In the genomic region with DNA sequence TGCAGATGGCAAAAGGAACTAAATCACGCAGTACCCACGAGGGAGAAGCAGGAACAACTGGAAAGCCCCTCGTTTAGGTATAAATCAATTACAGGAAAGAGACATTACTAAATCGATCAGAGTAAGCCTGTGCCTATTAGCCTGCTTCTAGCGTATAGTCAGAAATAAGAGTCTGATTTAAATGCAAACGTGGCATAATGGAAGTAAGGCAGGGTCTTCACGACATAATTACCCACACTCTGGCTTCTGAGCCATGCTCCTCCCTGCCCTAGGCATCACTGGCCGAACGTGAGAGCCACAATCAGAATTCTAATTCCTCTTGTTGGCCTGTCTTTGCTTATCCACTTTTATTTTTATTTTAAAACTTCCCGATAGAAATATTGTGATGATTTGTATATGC, we compare ENCODE assay signal across 21 mouse cellular contexts.
A peak's percentile ranks its signal among the peaks of the same experiment; 100 is the strongest.
DNase-seq lines count a peak whose midpoint lies in the region; ATAC-seq and TF ChIP-seq lines count a peak whose summit lies in the region.
"Had no signal": no experiment of that assay in that cellular context is flagged by ENCODE, and none has a peak within 500 bp of the region (broad histone marks: within the 10 kb centered on the region; RNA-seq: fewer than 3 reads in every experiment).

No protein-coding gene starts in this region.

- H3K4me1 ChIP-seq in forebrain, embryonic 13.5 days, result no peaks in the 10 kb centered on the region
- H3K4me1 ChIP-seq in forebrain, embryonic 12.5 days, result no peaks in the 10 kb centered on the region
- no peaks in the 10 kb centered on the region for H3K4me1 ChIP-seq in midbrain, embryonic 15.5 days
- H3K4me1 ChIP-seq in midbrain, postnatal 0 days (ENCODE audit: insufficient read depth, low read length), result 0 out of 2 replicates have a peak, but pooled peaks cover 3% of the 10 kb centered on the region
- 0 out of 2 replicates have a peak, but pooled peaks cover 4% of the 10 kb centered on the region for H3K4me1 ChIP-seq in hindbrain, embryonic 15.5 days (replicated peaks)
- no peaks in the 10 kb centered on the region for H3K4me1 ChIP-seq in neural tube, embryonic 15.5 days
- H3K4me1 ChIP-seq: embryonic facial prominence, embryonic 10.5 days; forebrain, embryonic 15.5 days; heart, embryonic 15.5 days; intestine, embryonic 15.5 days had no signal

- H3K9ac ChIP-seq in forebrain, embryonic 13.5 days, result no peak overlapping the region
- H3K9ac ChIP-seq in forebrain, embryonic 12.5 days, result no peak overlapping the region
- H3K9ac ChIP-seq in midbrain, embryonic 15.5 days, result no peak overlapping the region
- H3K9ac ChIP-seq in midbrain, postnatal 0 days (replicated peaks; ENCODE audit: low read length, poor library complexity, severe bottlenecking), result no peak overlapping the region
- H3K9ac ChIP-seq in hindbrain, embryonic 15.5 days, result no peak overlapping the region
- no peak overlapping the region for H3K9ac ChIP-seq in neural tube, embryonic 15.5 days (replicated peaks)
- H3K9ac ChIP-seq: forebrain, embryonic 15.5 days; heart, embryonic 15.5 days; intestine, embryonic 15.5 days had no signal

- TF ChIP-seq CTCF in midbrain, postnatal 0 days (IDR thresholded peaks at IDR 0.05), result no peak

- no peak overlapping the region for H3K4me3 ChIP-seq in forebrain, embryonic 13.5 days
- H3K4me3 ChIP-seq in forebrain, embryonic 12.5 days (replicated peaks), result no peak overlapping the region
- H3K4me3 ChIP-seq in midbrain, embryonic 15.5 days, result no peak overlapping the region
- H3K4me3 ChIP-seq in midbrain, postnatal 0 days (ENCODE audit: low read depth, low read length), result no peak overlapping the region
- no peak overlapping the region for H3K4me3 ChIP-seq in hindbrain, embryonic 15.5 days
- H3K4me3 ChIP-seq in neural tube, embryonic 15.5 days (replicated peaks), result no peak overlapping the region
- H3K4me3 ChIP-seq: embryonic facial prominence, embryonic 10.5 days; forebrain, embryonic 15.5 days; heart, adult 2 months; heart, embryonic 15.5 days; intestine, embryonic 15.5 days had no signal

- H3K27me3 ChIP-seq in forebrain, embryonic 13.5 days, result no peaks in the 10 kb centered on the region
- H3K27me3 ChIP-seq in forebrain, embryonic 12.5 days, result no peaks in the 10 kb centered on the region
- no peaks in the 10 kb centered on the region for H3K27me3 ChIP-seq in midbrain, embryonic 15.5 days (replicated peaks)
- H3K27me3 ChIP-seq in midbrain, postnatal 0 days (ENCODE audit: insufficient read depth, low read length), result no peaks in the 10 kb centered on the region
- H3K27me3 ChIP-seq in hindbrain, embryonic 15.5 days, result no peaks in the 10 kb centered on the region
- H3K27me3 ChIP-seq in neural tube, embryonic 15.5 days (replicated peaks), result no peaks in the 10 kb centered on the region
- H3K27me3 ChIP-seq: forebrain, embryonic 15.5 days; heart, embryonic 15.5 days; intestine, embryonic 15.5 days; Patski had no signal

- WGBS in forebrain, embryonic 13.5 days, result 72% methylated on average over 10 of the region's 10 CpGs
- 79% methylated on average over 10 of the region's 10 CpGs for WGBS in forebrain, embryonic 12.5 days
- 64% methylated on average over 10 of the region's 10 CpGs for WGBS in midbrain, embryonic 15.5 days
- WGBS in midbrain, postnatal 0 days, result 58% methylated on average over 10 of the region's 10 CpGs
- WGBS in hindbrain, embryonic 15.5 days, result 61% methylated on average over 10 of the region's 10 CpGs
- 52% methylated on average over 10 of the region's 10 CpGs for WGBS in neural tube, embryonic 15.5 days

- no peak overlapping the region for H3K27ac ChIP-seq in forebrain, embryonic 13.5 days
- H3K27ac ChIP-seq in forebrain, embryonic 12.5 days, result no peak overlapping the region
- no peak overlapping the region for H3K27ac ChIP-seq in midbrain, embryonic 15.5 days
- H3K27ac ChIP-seq in midbrain, postnatal 0 days (ENCODE audit: low read depth, low read length), result no peak overlapping the region
- no peak overlapping the region for H3K27ac ChIP-seq in hindbrain, embryonic 15.5 days (replicated peaks)
- no peak overlapping the region for H3K27ac ChIP-seq in neural tube, embryonic 15.5 days (replicated peaks)
- H3K27ac ChIP-seq: embryonic facial prominence, embryonic 10.5 days; forebrain, embryonic 15.5 days; heart, adult 2 months; heart, embryonic 15.5 days; intestine, embryonic 15.5 days had no signal

- H3K9me3 ChIP-seq in forebrain, embryonic 13.5 days (replicated peaks), result no peaks in the 10 kb centered on the region
- H3K9me3 ChIP-seq in forebrain, embryonic 12.5 days, result no peaks in the 10 kb centered on the region
- H3K9me3 ChIP-seq in midbrain, embryonic 15.5 days, result no peaks in the 10 kb centered on the region
- H3K9me3 ChIP-seq in midbrain, postnatal 0 days (ENCODE audit: low read length), result no peaks in the 10 kb centered on the region
- H3K9me3 ChIP-seq in hindbrain, embryonic 15.5 days, result no peaks in the 10 kb centered on the region
- H3K9me3 ChIP-seq in neural tube, embryonic 15.5 days (replicated peaks), result no peaks in the 10 kb centered on the region
- H3K9me3 ChIP-seq: embryonic facial prominence, embryonic 10.5 days; forebrain, embryonic 15.5 days; heart, embryonic 15.5 days; intestine, embryonic 15.5 days had no signal

- H3K36me3 ChIP-seq in forebrain, embryonic 13.5 days (ENCODE audit: poor library complexity, severe bottlenecking), result no peaks in the 10 kb centered on the region
- H3K36me3 ChIP-seq in forebrain, embryonic 12.5 days (replicated peaks), result no peaks in the 10 kb centered on the region
- no peaks in the 10 kb centered on the region for H3K36me3 ChIP-seq in midbrain, embryonic 15.5 days (replicated peaks)
- H3K36me3 ChIP-seq in midbrain, postnatal 0 days (ENCODE audit: insufficient read depth, low read length), result no peaks in the 10 kb centered on the region
- H3K36me3 ChIP-seq in hindbrain, embryonic 15.5 days, result no peaks in the 10 kb centered on the region
- no peaks in the 10 kb centered on the region for H3K36me3 ChIP-seq in neural tube, embryonic 15.5 days
- H3K36me3 ChIP-seq: embryonic facial prominence, embryonic 10.5 days; forebrain, embryonic 15.5 days; heart, embryonic 15.5 days; intestine, embryonic 15.5 days had no signal

- no peak for DNase-seq in midbrain, postnatal 0 days (ENCODE audit: low spot score)
- no peak for DNase-seq in layer of hippocampus, adult 9-10 months (ENCODE audit: low spot score)
- no peak for DNase-seq in cerebellum, adult 9-10 months
- DNase-seq: adrenal gland, postnatal 14 days; cerebellum, adult 18-20 months; cerebellum, postnatal 10 days; gastrocnemius, postnatal 14 days; heart, adult 2 months; heart, postnatal 14 days had no signal

- ATAC-seq in forebrain, embryonic 13.5 days, result peak; percentile 6; the same call in 1 of the 2 replicates
- ATAC-seq in forebrain, embryonic 12.5 days (ENCODE audit: low FRiP score), result no peak
- 0 out of 2 replicates have a peak, but pooled peaks have one; percentile 10 for ATAC-seq in midbrain, embryonic 15.5 days (replicated peaks)
- ATAC-seq in midbrain, postnatal 0 days (ENCODE audit: low FRiP score), result no peak
- 0 out of 2 replicates have a peak, but pooled peaks have one; percentile 21 for ATAC-seq in hindbrain, embryonic 15.5 days (ENCODE audit: low FRiP score, low read depth)
- ATAC-seq in neural tube, embryonic 15.5 days (ENCODE audit: low FRiP score), result peak; percentile 5; the same call in 1 of the 2 replicates
- ATAC-seq: activated CD4-positive, CD25-positive, alpha-beta regulatory T cell, adult 4 months; forebrain, embryonic 15.5 days; intestine, embryonic 15.5 days; Patski had no signal

- H3K4me2 ChIP-seq in forebrain, embryonic 13.5 days, result no peak overlapping the region
- H3K4me2 ChIP-seq in forebrain, embryonic 12.5 days, result no peak overlapping the region
- H3K4me2 ChIP-seq in midbrain, embryonic 15.5 days, result no peak overlapping the region
- H3K4me2 ChIP-seq in midbrain, postnatal 0 days (ENCODE audit: low read depth, low read length, poor library complexity, severe bottlenecking), result no peak overlapping the region
- no peak overlapping the region for H3K4me2 ChIP-seq in hindbrain, embryonic 15.5 days
- no peak overlapping the region for H3K4me2 ChIP-seq in neural tube, embryonic 15.5 days
- H3K4me2 ChIP-seq: forebrain, embryonic 15.5 days; heart, embryonic 11.5 days; heart, embryonic 15.5 days; intestine, embryonic 15.5 days had no signal

Comparison
In these comparisons a context has a peak if more than half of its experiments do, and no peak if none do; other contexts are left out.
1. ATAC-seq: peak in forebrain, embryonic 13.5 days (single experiment), midbrain, embryonic 15.5 days (single experiment), hindbrain, embryonic 15.5 days (single experiment) and neural tube, embryonic 15.5 days (single experiment); none in forebrain, embryonic 12.5 days (single experiment) and midbrain, postnatal 0 days (single experiment).